Mouse (Mus musculus) thymus, postnatal 14 days (tissue): ENCODE measurements around the gene Tbc1d1.

ENCODE experiments used
- DNase-seq: peaks from one replicate; pipeline ENCODE4 v3.0.0; 2021

Tbc1d1 gene

GRCm38 (mm10) chr5:64155861-64156550 is at the start of gene Tbc1d1:
Tbc1d1 (plus strand) TSS chr5:64156305.
- peak; percentile 41 for DNase-seq

GRCm38 (mm10) chr5:64107596-64108289 is 48.4 kb upstream of the Tbc1d1 start:
- no peak for DNase-seq

GRCm38 (mm10) chr5:64109217-64109616 is 46.9 kb upstream of the Tbc1d1 start:
- no peak for DNase-seq

GRCm38 (mm10) chr5:64112360-64112759 is 43.7 kb upstream of the Tbc1d1 start:
- no peak for DNase-seq

GRCm38 (mm10) chr5:64114210-64114609 is 41.9 kb upstream of the Tbc1d1 start:
- DNase-seq, result no peak

GRCm38 (mm10) chr5:64117191-64117590 is 38.9 kb upstream of the Tbc1d1 start:
- no peak for DNase-seq

GRCm38 (mm10) chr5:64125783-64126182 is 30.3 kb upstream of the Tbc1d1 start:
- no peak for DNase-seq

- DNase-seq, result no peak
Measured at GRCm38 (mm10) chr5:64131550-64131949, 24.6 kb upstream of the Tbc1d1 start.

GRCm38 (mm10) chr5:64133901-64134300 is 22.2 kb upstream of the Tbc1d1 start:
- DNase-seq, result no peak

GRCm38 (mm10) chr5:64136325-64136724 is 19.8 kb upstream of the Tbc1d1 start:
- peak; percentile 26 for DNase-seq

GRCm38 (mm10) chr5:64140202-64140601 is 15.9 kb upstream of the Tbc1d1 start:
- no peak for DNase-seq

- no peak for DNase-seq
Measured at GRCm38 (mm10) chr5:64144315-64144714, 11.8 kb upstream of the Tbc1d1 start.

GRCm38 (mm10) chr5:64146384-64147005 is 9.6 kb upstream of the Tbc1d1 start:
- DNase-seq, result no peak

GRCm38 (mm10) chr5:64149184-64150127 is 6.6 kb upstream of the Tbc1d1 start:
- peak; percentile 55 for DNase-seq

GRCm38 (mm10) chr5:64153319-64153718 is 2.8 kb upstream of the Tbc1d1 start:
- no peak for DNase-seq

GRCm38 (mm10) chr5:64156579-64156978 is 474 bp downstream of the Tbc1d1 start:
- DNase-seq, result no peak

GRCm38 (mm10) chr5:64157926-64158325 is 1.8 kb downstream of the Tbc1d1 start:
- peak; percentile 76 for DNase-seq

- no peak for DNase-seq
Measured at GRCm38 (mm10) chr5:64158501-64158900, 2.4 kb downstream of the Tbc1d1 start.

- DNase-seq, result peak; percentile 48
Measured at GRCm38 (mm10) chr5:64159065-64159780, 3.1 kb downstream of the Tbc1d1 start.

- DNase-seq, result peak; percentile 72
Measured at GRCm38 (mm10) chr5:64159781-64160704, 3.9 kb downstream of the Tbc1d1 start.
